Mouse (Mus musculus): ENCODE measurements around the gene Plac1. TPM values are rescaled to one million over a fixed set of nuclear protein-coding genes. Genes with fewer than 3 reads are reported as not detected.

The Plac1 gene
- polyA plus RNA-seq, 1 experiment from 2014 or later = 1.8 TPM

DNA sequence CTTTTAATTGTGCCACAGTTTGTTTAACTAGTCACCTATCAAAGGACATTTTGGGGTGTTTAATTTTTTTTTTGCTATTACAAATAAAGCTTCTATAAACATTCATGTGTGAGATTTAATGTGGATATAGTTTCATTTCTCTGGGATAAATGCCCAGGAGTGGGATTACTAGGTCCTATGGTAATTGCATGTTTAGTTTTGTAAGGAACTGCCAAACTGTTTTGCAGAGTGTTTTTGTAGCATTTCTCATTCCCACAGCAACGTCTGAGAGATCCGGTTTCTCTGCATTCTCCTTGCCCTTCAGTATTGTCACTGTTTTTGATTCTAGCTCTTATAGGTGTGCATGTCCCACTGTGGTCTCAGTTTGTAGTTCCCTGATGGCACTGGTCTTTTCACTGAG, 146.5 kb downstream of the Plac1 start:
- Histone ChIP-seq H3K9ac (no peak overlapping the region), H3K27me3 (replicated peaks) (no peaks in the 10 kb centered on the region), H3K4me1 (no peaks in the 10 kb centered on the region), H3K27ac (no peak overlapping the region), H3K4me2 (replicated peaks) (no peak overlapping the region), H3K4me3 (no peak overlapping the region), H3K36me3 (no peaks in the 10 kb centered on the region), H3K9me3 (no peaks in the 10 kb centered on the region)
- ATAC-seq (ENCODE audit: low FRiP score, low read depth) = no peak
- WGBS = 77% methylated on average over 2 of the region's 2 CpGs

GRCm38 (mm10) chrX:53088663-53089292, 151.1 kb downstream of the Plac1 start:
- Histone ChIP-seq H3K9ac (no peak overlapping the region), H3K36me3 (no peaks in the 10 kb centered on the region), H3K4me2 (replicated peaks) (no peak overlapping the region), H3K4me3 (no peak overlapping the region), H3K27me3 (replicated peaks) (no peaks in the 10 kb centered on the region), H3K4me1 (no peaks in the 10 kb centered on the region), H3K9me3 (no peaks in the 10 kb centered on the region), H3K27ac (no peak overlapping the region)
- ATAC-seq (ENCODE audit: low FRiP score, low read depth) = no peak
- 68% methylated on average over 5 of the region's 5 CpGs for WGBS

DNA sequence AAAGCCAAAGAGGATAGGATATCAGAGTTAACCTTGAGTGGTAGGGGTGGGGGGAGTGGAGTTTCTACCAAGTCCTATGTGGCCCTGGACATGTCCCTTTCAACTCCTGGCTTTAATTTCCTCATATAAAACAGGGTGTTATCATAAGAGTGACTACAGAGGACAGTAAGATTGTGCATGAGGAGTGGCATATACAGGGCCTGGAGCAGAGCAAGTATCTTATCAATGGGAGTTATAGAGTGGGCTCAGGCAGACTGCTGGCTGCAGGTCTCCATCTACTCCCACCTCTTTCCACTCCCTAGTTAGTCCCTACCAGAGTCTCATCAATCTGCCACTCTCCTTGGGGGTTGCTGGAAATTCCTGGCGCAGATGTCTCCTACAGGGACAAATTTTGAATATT, 152.7 kb downstream of the Plac1 start:
- Histone ChIP-seq H3K9me3 (no peaks in the 10 kb centered on the region), H3K4me3 (no peak overlapping the region), H3K9ac (no peak overlapping the region), H3K27me3 (replicated peaks) (no peaks in the 10 kb centered on the region), H3K27ac (no peak overlapping the region), H3K4me1 (no peaks in the 10 kb centered on the region), H3K4me2 (replicated peaks) (no peak overlapping the region), H3K36me3 (no peaks in the 10 kb centered on the region)
- ATAC-seq (ENCODE audit: low FRiP score, low read depth) = no peak
- 93% methylated on average over 1 of the region's 1 CpGs for WGBS

- 87% methylated on average over 5 of the region's 5 CpGs for WGBS
- H3K36me3 ChIP-seq = no peaks in the 10 kb centered on the region
- no peaks in the 10 kb centered on the region for H3K9me3 ChIP-seq
- H3K9ac ChIP-seq = no peak overlapping the region
- no peaks in the 10 kb centered on the region for H3K27me3 ChIP-seq (replicated peaks)
- H3K4me3 ChIP-seq = no peak overlapping the region
- no peak overlapping the region for H3K4me2 ChIP-seq (replicated peaks)
- no peaks in the 10 kb centered on the region for H3K4me1 ChIP-seq
- no peak for ATAC-seq (ENCODE audit: low FRiP score, low read depth)
- no peak overlapping the region for H3K27ac ChIP-seq
Measured at GRCm38 (mm10) chrX:53085559-53085958, 154.4 kb downstream of the Plac1 start.

GRCm38 (mm10) chrX:53064406-53064805, 175.5 kb downstream of the Plac1 start:
- no peak overlapping the region for H3K27ac ChIP-seq
- H3K4me3 ChIP-seq = no peak overlapping the region
- H3K36me3 ChIP-seq = no peaks in the 10 kb centered on the region
- 86% methylated on average over 3 of the region's 3 CpGs for WGBS
- no peaks in the 10 kb centered on the region for H3K4me1 ChIP-seq
- no peak for ATAC-seq (ENCODE audit: low FRiP score, low read depth)
- no peak overlapping the region for H3K9ac ChIP-seq
- H3K27me3 ChIP-seq (replicated peaks) = no peaks in the 10 kb centered on the region
- no peaks in the 10 kb centered on the region for H3K9me3 ChIP-seq
- no peak overlapping the region for H3K4me2 ChIP-seq (replicated peaks)

DNA sequence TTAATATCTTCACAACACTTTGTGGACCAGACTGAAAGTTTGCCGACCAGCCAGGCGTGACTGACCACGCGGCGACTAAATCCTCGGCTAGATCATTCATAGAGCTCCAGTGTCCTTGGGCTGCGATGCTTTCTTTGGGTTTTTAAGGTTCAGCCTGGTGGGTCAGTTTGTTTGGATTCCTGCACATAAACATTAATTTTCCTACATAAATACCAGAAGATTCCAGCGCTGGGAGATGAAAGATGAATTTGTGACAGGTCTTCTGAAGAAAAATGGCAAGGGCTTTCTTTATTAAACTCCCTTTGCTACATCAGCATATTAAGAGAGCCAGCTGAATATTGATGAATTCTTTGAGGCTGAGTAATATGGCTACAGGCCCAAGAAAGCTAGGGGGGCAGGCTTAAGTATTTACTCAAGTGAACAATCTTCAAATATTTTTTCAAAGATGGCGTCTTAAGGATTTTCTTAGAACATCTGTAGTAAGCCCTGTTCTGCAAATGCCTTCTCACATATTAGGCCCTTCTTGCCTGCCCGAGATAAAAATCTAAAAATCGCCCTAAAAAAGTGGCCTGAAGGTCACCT, 180.4 kb downstream of the Plac1 start:
- no peak for ATAC-seq (ENCODE audit: low FRiP score, low read depth)

DNA sequence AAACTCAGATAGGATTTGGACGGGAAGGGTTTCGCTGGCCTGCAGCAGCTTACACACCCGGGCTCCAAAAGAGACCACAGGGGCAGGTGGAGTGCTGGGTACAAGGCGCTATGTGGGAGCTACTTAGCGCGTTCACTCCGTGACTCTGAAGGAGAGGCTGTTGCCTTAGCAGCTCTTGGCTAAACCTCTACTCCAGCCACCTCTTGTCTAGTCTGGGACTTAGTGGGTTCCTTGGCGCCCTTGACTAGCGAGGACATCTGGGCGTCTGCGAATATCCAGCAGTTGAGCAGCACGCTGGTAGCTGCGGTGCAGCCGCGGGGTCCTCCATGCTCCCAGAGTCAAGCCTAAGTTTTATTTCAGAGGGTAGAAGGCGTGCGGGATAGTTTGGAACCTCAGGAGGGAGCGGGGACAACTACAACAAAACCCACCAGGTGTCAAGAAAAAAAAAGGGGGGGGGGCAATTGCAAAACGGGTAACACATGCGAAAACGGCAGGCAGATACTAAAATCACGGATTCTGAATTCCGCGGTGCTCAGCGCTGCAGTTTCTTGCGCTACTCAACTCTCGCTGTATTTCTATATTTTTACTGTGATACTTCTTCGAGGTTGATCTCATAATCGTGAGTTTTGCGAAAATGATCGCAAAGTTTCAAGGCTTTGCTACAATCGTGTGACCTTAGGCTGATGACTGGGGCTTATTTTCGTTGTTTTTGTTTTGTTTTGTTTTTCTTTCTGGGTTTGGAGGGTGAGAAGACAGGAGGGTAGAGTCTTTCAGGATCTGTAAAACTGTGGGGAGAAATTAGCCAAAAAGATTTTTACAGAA, 181.2 kb downstream of the Plac1 start:
- H3K9me3 ChIP-seq = no peaks in the 10 kb centered on the region
- peak overlapping the region; percentile 9; the same call in 1 of the 2 replicates for H3K4me3 ChIP-seq
- H3K9ac ChIP-seq = no peak overlapping the region
- H3K36me3 ChIP-seq = no peaks in the 10 kb centered on the region
- no peaks in the 10 kb centered on the region for H3K4me1 ChIP-seq
- peak overlapping the region; percentile 50 for H3K4me2 ChIP-seq (replicated peaks)
- 0 out of 2 replicates have a peak, but pooled peaks cover 3% of the 10 kb centered on the region for H3K27me3 ChIP-seq (replicated peaks)
- 17% methylated on average over 33 of the region's 33 CpGs for WGBS
- H3K27ac ChIP-seq = no peak overlapping the region
- ATAC-seq (ENCODE audit: low FRiP score, low read depth) = no peak

More for the DNA sequence above, 180.4 kb downstream of the Plac1 start:
- Histone ChIP-seq H3K9ac (no peak overlapping the region), H3K27me3 (replicated peaks) (0 out of 2 replicates have a peak, but pooled peaks cover 3% of the 10 kb centered on the region), H3K4me2 (replicated peaks) (no peak overlapping the region), H3K36me3 (no peaks in the 10 kb centered on the region), H3K27ac (no peak overlapping the region), H3K4me3 (no peak overlapping the region), H3K9me3 (no peaks in the 10 kb centered on the region), H3K4me1 (no peaks in the 10 kb centered on the region)
- 24% methylated on average over 11 of the region's 11 CpGs for WGBS

- no peaks in the 10 kb centered on the region for H3K4me1 ChIP-seq
- 26% methylated on average over 6 of the region's 6 CpGs for WGBS
- H3K9ac ChIP-seq = no peak overlapping the region
- no peaks in the 10 kb centered on the region for H3K9me3 ChIP-seq
- H3K27ac ChIP-seq = no peak overlapping the region
- 0 out of 2 replicates have a peak, but pooled peaks cover 3% of the 10 kb centered on the region for H3K27me3 ChIP-seq (replicated peaks)
- no peaks in the 10 kb centered on the region for H3K36me3 ChIP-seq
- ATAC-seq (ENCODE audit: low FRiP score, low read depth) = no peak
- H3K4me3 ChIP-seq = no peak overlapping the region
- peak overlapping the region; percentile 66 for H3K4me2 ChIP-seq (replicated peaks)
Measured at GRCm38 (mm10) chrX:53057760-53058090, 182.2 kb downstream of the Plac1 start.

- peak overlapping the region; percentile 64 for H3K9ac ChIP-seq
- no peaks in the 10 kb centered on the region for H3K4me1 ChIP-seq
- 0 out of 2 replicates have a peak, but pooled peaks cover 3% of the 10 kb centered on the region for H3K27me3 ChIP-seq (replicated peaks)
- no peak overlapping the region for H3K27ac ChIP-seq
- peak; percentile 86 for ATAC-seq (ENCODE audit: low FRiP score, low read depth)
- peak overlapping the region; percentile 66 for H3K4me2 ChIP-seq (replicated peaks)
- no peaks in the 10 kb centered on the region for H3K36me3 ChIP-seq
- H3K4me3 ChIP-seq = peak overlapping the region; percentile 46
- H3K9me3 ChIP-seq = no peaks in the 10 kb centered on the region
- 15% methylated on average over 42 of the region's 42 CpGs for WGBS
Measured at GRCm38 (mm10) chrX:53057054-53057759, 182.7 kb downstream of the Plac1 start.

DNA sequence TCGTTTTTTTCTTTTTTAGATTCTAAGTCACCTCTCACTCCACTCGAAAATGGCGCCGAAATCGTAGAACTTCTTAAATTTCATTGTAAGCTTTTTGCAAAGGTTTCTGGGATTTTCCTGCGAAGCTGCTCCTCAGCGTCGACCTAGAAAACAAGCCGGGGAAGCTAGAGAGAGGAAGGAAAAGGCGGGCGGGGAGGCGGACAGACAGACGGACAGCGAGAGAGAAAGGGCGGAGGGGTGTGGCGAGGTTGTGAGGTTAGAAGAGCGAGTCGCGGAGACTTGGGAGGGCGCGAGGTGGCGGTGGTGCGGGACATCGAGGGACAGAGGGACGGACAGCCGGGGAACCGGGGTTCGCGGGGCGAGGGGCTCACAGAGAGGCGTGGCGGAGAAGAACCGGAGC, 183.3 kb downstream of the Plac1 start:
- ATAC-seq (ENCODE audit: low FRiP score, low read depth) = peak; percentile 58; the same call in 1 of the 2 replicates
- peak overlapping the region; percentile 66 for H3K4me2 ChIP-seq (replicated peaks)
- H3K4me1 ChIP-seq = no peaks in the 10 kb centered on the region
- peak overlapping the region; percentile 64 for H3K9ac ChIP-seq
- WGBS = 22% methylated on average over 33 of the region's 33 CpGs
- H3K4me3 ChIP-seq = peak overlapping the region; percentile 46
- H3K27ac ChIP-seq = no peak overlapping the region
- no peaks in the 10 kb centered on the region for H3K9me3 ChIP-seq
- no peaks in the 10 kb centered on the region for H3K36me3 ChIP-seq
- 0 out of 2 replicates have a peak, but pooled peaks cover 3% of the 10 kb centered on the region for H3K27me3 ChIP-seq (replicated peaks)

DNA sequence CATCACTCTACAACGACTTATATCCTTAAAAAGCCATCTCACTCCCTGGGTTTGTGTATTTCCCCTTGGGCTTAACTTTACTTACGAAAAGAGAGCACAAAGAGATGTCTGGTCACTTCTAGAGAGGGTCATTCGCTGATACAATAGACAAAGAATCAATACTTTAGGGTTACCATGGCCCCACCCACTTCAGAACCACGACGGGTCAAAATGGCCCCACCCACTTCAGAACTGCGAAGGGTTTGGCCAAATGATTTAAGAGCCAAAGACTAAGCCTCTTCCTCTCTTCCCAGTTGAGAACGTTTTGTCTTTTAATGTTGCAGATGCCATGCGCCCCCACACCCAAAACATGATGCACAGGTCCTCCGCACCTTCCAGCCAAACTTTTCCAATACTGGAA, 184.1 kb downstream of the Plac1 start:
- Histone ChIP-seq H3K27me3 (replicated peaks) (0 out of 2 replicates have a peak, but pooled peaks cover 3% of the 10 kb centered on the region), H3K4me2 (replicated peaks) (peak overlapping the region; percentile 66), H3K4me3 (peak overlapping the region; percentile 46), H3K9ac (no peak overlapping the region), H3K9me3 (no peaks in the 10 kb centered on the region), H3K27ac (no peak overlapping the region), H3K4me1 (no peaks in the 10 kb centered on the region), H3K36me3 (no peaks in the 10 kb centered on the region)
- ATAC-seq (ENCODE audit: low FRiP score, low read depth) = no peak
- WGBS = 14% methylated on average over 9 of the region's 9 CpGs

DNA sequence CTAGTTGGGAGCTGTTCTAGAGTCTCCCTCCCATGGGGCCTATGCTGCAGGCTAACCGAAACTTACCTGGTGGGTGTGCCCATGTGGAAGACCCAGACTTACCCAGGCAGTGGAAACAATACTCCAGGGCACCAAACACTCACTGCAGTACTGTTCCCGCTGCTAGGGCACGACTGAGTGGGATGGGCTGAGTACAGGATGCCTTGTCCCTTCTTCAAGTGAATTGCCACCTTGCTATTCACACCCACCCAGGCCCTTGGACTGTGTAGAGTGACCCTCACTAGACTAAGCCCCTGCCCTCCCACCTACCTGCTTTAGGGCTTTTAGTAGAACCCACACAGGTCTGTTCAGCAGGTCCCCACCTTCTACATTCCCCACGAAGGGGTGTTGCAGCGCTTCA, 186.0 kb downstream of the Plac1 start:
- H3K9me3 ChIP-seq = no peaks in the 10 kb centered on the region
- no peaks in the 10 kb centered on the region for H3K4me1 ChIP-seq
- 0 out of 2 replicates have a peak overlapping the region, but pooled peaks have one; percentile 2 for H3K4me2 ChIP-seq (replicated peaks)
- no peak overlapping the region for H3K4me3 ChIP-seq
- H3K27me3 ChIP-seq (replicated peaks) = 0 out of 2 replicates have a peak, but pooled peaks cover 3% of the 10 kb centered on the region
- no peaks in the 10 kb centered on the region for H3K36me3 ChIP-seq
- H3K27ac ChIP-seq = no peak overlapping the region
- H3K9ac ChIP-seq = no peak overlapping the region
- 62% methylated on average over 5 of the region's 5 CpGs for WGBS
- ATAC-seq (ENCODE audit: low FRiP score, low read depth) = no peak
